8 mouse cellular contexts compared by ENCODE assay signal in the genomic region with DNA sequence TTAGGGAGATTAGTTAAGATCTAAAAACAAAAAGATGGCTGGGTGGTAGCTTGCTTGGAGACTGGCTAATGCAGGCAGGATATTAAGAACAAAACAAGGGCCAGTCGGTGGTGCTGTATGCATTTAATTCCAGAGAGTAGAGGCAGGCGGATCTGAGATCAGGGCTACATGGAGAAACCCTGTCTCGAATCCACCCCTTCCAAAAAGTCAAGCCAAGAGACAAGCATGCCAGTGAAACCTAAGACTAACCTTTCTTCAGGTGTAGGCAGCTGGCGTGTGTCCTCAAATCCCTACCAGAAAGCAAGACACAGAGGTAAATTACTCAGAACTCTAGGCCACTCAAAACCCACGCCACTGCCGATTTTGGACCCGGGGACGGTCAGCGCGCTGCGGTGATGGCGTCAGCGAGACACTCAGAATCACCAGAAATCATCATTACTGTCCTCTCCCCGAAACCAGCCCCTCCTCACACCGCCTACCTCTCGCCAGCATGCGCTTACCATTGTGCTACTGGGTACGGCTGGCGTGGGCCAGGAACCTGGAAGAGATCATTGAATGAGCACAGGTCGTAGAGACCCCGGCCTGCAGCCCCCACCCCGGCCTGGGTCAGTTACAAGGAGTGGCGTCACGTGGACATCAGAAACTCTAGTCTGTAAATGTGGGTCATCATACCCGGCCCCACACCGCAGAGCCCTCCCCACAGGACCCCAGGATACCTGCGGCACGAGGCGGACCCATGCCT. TPM values are rescaled to one million over a fixed set of nuclear protein-coding genes. Genes with fewer than 3 reads are reported as not detected.
DNase-seq lines count a peak whose midpoint lies in the region; ATAC-seq and TF ChIP-seq lines count a peak whose summit lies in the region.

No protein-coding gene starts in this region.

- peak overlapping the region; percentile 96 for H3K27ac ChIP-seq in lung, embryonic 14.5 days (ENCODE audit: low read depth)
- H3K27ac ChIP-seq in liver, embryonic 14.5 days: peak overlapping the region; percentile 81
- peak overlapping the region; percentile 91 for H3K27ac ChIP-seq in stomach, embryonic 16.5 days (ENCODE audit: low read length)

- H3K9me3 ChIP-seq in lung, embryonic 14.5 days (ENCODE audit: low read depth, low read length): no peaks in the 10 kb centered on the region
- no peaks in the 10 kb centered on the region for H3K9me3 ChIP-seq in liver, embryonic 14.5 days (ENCODE audit: control insufficient read depth, low read length)
- H3K9me3 ChIP-seq in stomach, embryonic 16.5 days (replicated peaks; ENCODE audit: control insufficient read depth, low read length): no peaks in the 10 kb centered on the region

- peak; percentile 58 for DNase-seq in cerebellum, adult 11 months
- no peak for DNase-seq in cerebellum, postnatal 10 days
- DNase-seq in lung, embryonic 14.5 days: peak; percentile 35
- DNase-seq in lung, adult 18-20 months: no peak
- no peak for DNase-seq in liver, embryonic 14.5 days (ENCODE audit: low read depth in 3 of 3, low spot score in 3 of 3)
- no peak for DNase-seq in spleen, postnatal 10 days (ENCODE audit: low spot score in 2 of 2)

- H3K4me1 ChIP-seq in lung, embryonic 14.5 days (ENCODE audit: insufficient read depth): peaks cover 8% of the 10 kb centered on the region
- H3K4me1 ChIP-seq in liver, embryonic 14.5 days (replicated peaks; ENCODE audit: control insufficient read depth in 2 of 2, insufficient read depth in 2 of 2, low read length in 1 of 2): peaks cover 0 to 7% of the 10 kb centered on the region in 2 experiments
- peaks cover 4% of the 10 kb centered on the region; the same call in 1 of the 2 replicates for H3K4me1 ChIP-seq in stomach, embryonic 16.5 days (ENCODE audit: control insufficient read depth, insufficient read depth, low read length)

- H3K4me2 ChIP-seq in lung, embryonic 14.5 days: peak overlapping the region; percentile 97
- H3K4me2 ChIP-seq in liver, embryonic 14.5 days (ENCODE audit: low read depth): peak overlapping the region; percentile 89
- peak overlapping the region; percentile 70 for H3K4me2 ChIP-seq in stomach, embryonic 16.5 days (ENCODE audit: low read depth, low read length)

- ATAC-seq in lung, embryonic 14.5 days (ENCODE audit: insufficient read depth): no peak; the same call in 1 of the 2 replicates
- ATAC-seq in frontal cortex, adult (ENCODE audit: low TSS enrichment): peak; percentile 66
- peak; percentile 6; the same call in 1 of the 2 replicates for ATAC-seq in liver, embryonic 14.5 days (ENCODE audit: insufficient read depth)
- peak; percentile 23; the same call in 1 of the 2 replicates for ATAC-seq in stomach, embryonic 16.5 days (ENCODE audit: insufficient read depth, low FRiP score)

- no peak for TF ChIP-seq CTCF in lung, embryonic 14.5 days (IDR thresholded peaks at IDR 0.05; ENCODE audit: low read depth)
- TF ChIP-seq CTCF in liver, embryonic 14.5 days (IDR thresholded peaks at IDR 0.05; ENCODE audit: low read depth): no peak

- H3K36me3 ChIP-seq in lung, embryonic 14.5 days (ENCODE audit: insufficient read depth): peaks cover 25% of the 10 kb centered on the region
- peaks cover 20% of the 10 kb centered on the region for H3K36me3 ChIP-seq in liver, embryonic 14.5 days (replicated peaks; ENCODE audit: control insufficient read depth, insufficient read depth, low read depth)
- peaks cover 10% of the 10 kb centered on the region; the same call in 1 of the 2 replicates for H3K36me3 ChIP-seq in stomach, embryonic 16.5 days (ENCODE audit: control insufficient read depth, insufficient read depth, low read length)

- peaks cover 5% of the 10 kb centered on the region; the same call in 1 of the 2 replicates for H3K27me3 ChIP-seq in lung, embryonic 14.5 days (ENCODE audit: insufficient read depth, low read length)
- peaks cover under 1% of the 10 kb centered on the region for H3K27me3 ChIP-seq in liver, embryonic 14.5 days (ENCODE audit: control insufficient read depth, insufficient read depth, low read length)
- H3K27me3 ChIP-seq in stomach, embryonic 16.5 days (ENCODE audit: control insufficient read depth, insufficient read depth, low read length): 0 out of 2 replicates have a peak, but pooled peaks cover 4% of the 10 kb centered on the region

- peak overlapping the region; percentile 99 for H3K4me3 ChIP-seq in lung, embryonic 14.5 days (ENCODE audit: low read depth, low read length)
- peak overlapping the region; percentile 67 to 96 for H3K4me3 ChIP-seq in liver, embryonic 14.5 days (ENCODE audit: insufficient read depth in 1 of 2, low read depth in 2 of 2, low read length in 2 of 2)
- H3K4me3 ChIP-seq in stomach, embryonic 16.5 days (replicated peaks; ENCODE audit: low read length): peak overlapping the region; percentile 88

- peak overlapping the region; percentile 99 for H3K9ac ChIP-seq in lung, embryonic 14.5 days
- peak overlapping the region; percentile 83 for H3K9ac ChIP-seq in liver, embryonic 14.5 days (replicated peaks)
- peak overlapping the region; percentile 94 for H3K9ac ChIP-seq in stomach, embryonic 16.5 days (ENCODE audit: low read length)

- WGBS in lung, embryonic 14.5 days: under 1% methylated on average over 29 of the region's 29 CpGs
- WGBS in liver, embryonic 14.5 days (ENCODE audit: insufficient replicate concordance): under 1% methylated on average over 29 of the region's 29 CpGs
- under 1% methylated on average over 29 of the region's 29 CpGs for WGBS in stomach, embryonic 16.5 days

- TF ChIP-seq EP300 in liver, embryonic 14.5 days (IDR thresholded peaks at IDR 0.05; ENCODE audit: low read depth): no peak

RNA-seq across cellular contexts. Expression of a gene that starts 7.2 kb away (rescaled TPM):
- polyA plus RNA-seq in lung, embryonic 14.5 days (2014; fragmentation: Nextera tagmentation; extraction: Ambion mirVana): 0.16 and 0.35 TPM in 2 replicates
- polyA plus RNA-seq in liver, embryonic 14.5 days (2012; rRNA removed): 1.5 and 3.5 TPM in 2 replicates
- polyA plus RNA-seq in liver, embryonic 14.5 days (2014; fragmentation: Nextera tagmentation; extraction: Ambion mirVana): not detected in 2 replicates
- polyA plus RNA-seq in stomach, embryonic 16.5 days (2015; fragmentation: Nextera tagmentation; extraction: Ambion mirVana): 0.94 and 1.4 TPM in 2 replicates

RNA-seq across cellular contexts. Expression of a gene that starts 17.9 kb away (rescaled TPM):
- 1.3 TPM in 1 of 2 replicates, not detected in the other for polyA plus RNA-seq in lung, embryonic 14.5 days (2014; fragmentation: Nextera tagmentation; extraction: Ambion mirVana)
- not detected in 2 replicates for polyA plus RNA-seq in liver, embryonic 14.5 days (2012; rRNA removed)
- not detected in 2 replicates for polyA plus RNA-seq in liver, embryonic 14.5 days (2014; fragmentation: Nextera tagmentation; extraction: Ambion mirVana)
- polyA plus RNA-seq in stomach, embryonic 16.5 days (2015; fragmentation: Nextera tagmentation; extraction: Ambion mirVana): 0.27 TPM in 1 of 2 replicates, not detected in the other

RNA-seq across cellular contexts. Expression of a gene that starts 20.1 kb away (rescaled TPM):
- 2.0 and 2.1 TPM in 2 replicates for polyA plus RNA-seq in lung, embryonic 14.5 days (2014; fragmentation: Nextera tagmentation; extraction: Ambion mirVana)
- 0.90 and 2.5 TPM in 2 replicates for polyA plus RNA-seq in liver, embryonic 14.5 days (2012; rRNA removed)
- polyA plus RNA-seq in liver, embryonic 14.5 days (2014; fragmentation: Nextera tagmentation; extraction: Ambion mirVana): 0.38 and 0.41 TPM in 2 replicates
- polyA plus RNA-seq in stomach, embryonic 16.5 days (2015; fragmentation: Nextera tagmentation; extraction: Ambion mirVana): 13.7 and 16.3 TPM in 2 replicates

RNA-seq across cellular contexts. Expression of a gene that starts 20.7 kb away (rescaled TPM):
- 0.83 and 1.1 TPM in 2 replicates for polyA plus RNA-seq in lung, embryonic 14.5 days (2014; fragmentation: Nextera tagmentation; extraction: Ambion mirVana)
- polyA plus RNA-seq in liver, embryonic 14.5 days (2012; rRNA removed): 0.02 TPM in 1 of 2 replicates, not detected in the other
- 0.19 and 0.25 TPM in 2 replicates for polyA plus RNA-seq in liver, embryonic 14.5 days (2014; fragmentation: Nextera tagmentation; extraction: Ambion mirVana)
- 0.96 and 1.4 TPM in 2 replicates for polyA plus RNA-seq in stomach, embryonic 16.5 days (2015; fragmentation: Nextera tagmentation; extraction: Ambion mirVana)

RNA-seq across cellular contexts. Expression of a gene that starts 20.8 kb away (rescaled TPM):
- 10.6 and 11.6 TPM in 2 replicates for polyA plus RNA-seq in lung, embryonic 14.5 days (2014; fragmentation: Nextera tagmentation; extraction: Ambion mirVana)
- polyA plus RNA-seq in liver, embryonic 14.5 days (2012; rRNA removed): 9.7 and 11.0 TPM in 2 replicates
- polyA plus RNA-seq in liver, embryonic 14.5 days (2014; fragmentation: Nextera tagmentation; extraction: Ambion mirVana): 10.1 and 10.4 TPM in 2 replicates
- polyA plus RNA-seq in stomach, embryonic 16.5 days (2015; fragmentation: Nextera tagmentation; extraction: Ambion mirVana): 36.7 and 40.6 TPM in 2 replicates

Comparison
In these comparisons a context has a peak if more than half of its experiments do, and no peak if none do; other contexts are left out.
1. DNase-seq: peak in cerebellum, adult 11 months (single experiment) and lung, embryonic 14.5 days (single experiment); none in cerebellum, postnatal 10 days (0 of 2), lung, adult 18-20 months (0 of 2), liver, embryonic 14.5 days (0 of 3) and spleen, postnatal 10 days (0 of 2).
2. Peak in every context shown above with its lines, with median percentiles within 50 percentile points of each other: H3K27ac ChIP-seq, H3K4me2 ChIP-seq, H3K4me3 ChIP-seq and H3K9ac ChIP-seq.